Mouse (Mus musculus): Measurements from ENCODE around the gene Slit3.

GRCm38 (mm10) chr11:35090629-35091335 is 30.2 kb upstream of the Slit3 start:
- no peak for TF ChIP-seq POLR2A (IDR thresholded peaks at IDR 0.05; ENCODE audit: control insufficient read depth, extremely low read depth, insufficient read depth, low read length, poor library complexity)
- no peak for TF ChIP-seq CTCF (IDR thresholded peaks at IDR 0.05; ENCODE audit: borderline replicate concordance, control insufficient read depth, extremely low read depth, insufficient read depth, low read length, poor library complexity)

Measured in thymus, adult 2 months (tissue).